ENCODE assay signal across 8 mouse cellular contexts in genomic region chr10:58371279-58371842, GRCm38 (mm10). TPM values are rescaled to one million over a fixed set of nuclear protein-coding genes. Genes with fewer than 3 reads are reported as not detected.
DNase-seq lines count a peak whose midpoint lies in the region; ATAC-seq and TF ChIP-seq lines count a peak whose summit lies in the region.

No protein-coding gene starts in this region.

- peak overlapping the region; percentile 12 for H3K4me3 ChIP-seq in cerebellum, adult 2 months (replicated peaks; ENCODE audit: insufficient read depth, low read depth, low read length)
- H3K4me3 ChIP-seq in forebrain, embryonic 16.5 days (replicated peaks; ENCODE audit: low read length) = no peak overlapping the region
- H3K4me3 ChIP-seq in limb, embryonic 12.5 days (replicated peaks) = no peak overlapping the region

- no peaks in the 10 kb centered on the region for H3K27me3 ChIP-seq in cerebellum, adult 2 months (ENCODE audit: control insufficient read depth, insufficient read depth, low read length)
- H3K27me3 ChIP-seq in forebrain, embryonic 16.5 days (replicated peaks; ENCODE audit: control insufficient read depth, insufficient read depth, low read length) = no peaks in the 10 kb centered on the region
- no peaks in the 10 kb centered on the region for H3K27me3 ChIP-seq in limb, embryonic 12.5 days

- H3K4me2 ChIP-seq in forebrain, embryonic 16.5 days (ENCODE audit: low read length) = no peak overlapping the region
- peak overlapping the region; percentile 4 for H3K4me2 ChIP-seq in limb, embryonic 12.5 days

- peaks cover 10% of the 10 kb centered on the region for H3K4me1 ChIP-seq in cerebellum, adult 2 months (ENCODE audit: control insufficient read depth, insufficient read depth, low read length)
- peaks cover 24% of the 10 kb centered on the region for H3K4me1 ChIP-seq in forebrain, embryonic 16.5 days (replicated peaks; ENCODE audit: control insufficient read depth, insufficient read depth, low read length)
- H3K4me1 ChIP-seq in limb, embryonic 12.5 days (replicated peaks) = peaks cover 12% of the 10 kb centered on the region

- peak in 1 of 2 experiments; percentile 26 for DNase-seq in cerebellum, adult 2 months
- no peak for DNase-seq in cerebellum, postnatal 10 days
- DNase-seq in MEL-GATA-1-ER (ENCODE audit: extremely low read depth, low read depth) = peak; percentile 75
- DNase-seq in naive thymus-derived CD4-positive, alpha-beta T cell, adult 2 months (ENCODE audit: low read depth) = peak; percentile 63
- no peak for DNase-seq in right cerebral cortex, postnatal 10 days (ENCODE audit: low spot score in 2 of 2)
- no peak for DNase-seq in right cerebral cortex, postnatal 14 days

- H3K9ac ChIP-seq in forebrain, embryonic 16.5 days (replicated peaks; ENCODE audit: low read depth, low read length) = no peak overlapping the region
- H3K9ac ChIP-seq in limb, embryonic 12.5 days (replicated peaks) = no peak overlapping the region

- no peaks in the 10 kb centered on the region for H3K36me3 ChIP-seq in forebrain, embryonic 16.5 days (ENCODE audit: control insufficient read depth, insufficient read depth)
- H3K36me3 ChIP-seq in limb, embryonic 12.5 days = no peaks in the 10 kb centered on the region

- no peaks in the 10 kb centered on the region for H3K9me3 ChIP-seq in forebrain, embryonic 16.5 days (ENCODE audit: control insufficient read depth, low read length)
- H3K9me3 ChIP-seq in limb, embryonic 12.5 days = no peaks in the 10 kb centered on the region

- ATAC-seq in forebrain, embryonic 16.5 days = no peak
- ATAC-seq in limb, embryonic 12.5 days (ENCODE audit: insufficient number of reproducible peaks, insufficient read depth, low FRiP score, low TSS enrichment, low read depth) = no peak

- 40% methylated on average over 14 of the region's 14 CpGs for WGBS in cerebellum, adult 2 months
- 48% methylated on average over 14 of the region's 14 CpGs for WGBS in forebrain, embryonic 16.5 days
- WGBS in limb, embryonic 12.5 days = 30% methylated on average over 14 of the region's 14 CpGs

- TF ChIP-seq POLR2A in cerebellum, adult 2 months (IDR thresholded peaks at IDR 0.05; ENCODE audit: borderline replicate concordance, insufficient read depth, low read length) = no peak

- H3K27ac ChIP-seq in cerebellum, adult 2 months (ENCODE audit: insufficient read depth, low read length) = peak overlapping the region; percentile 76
- peak overlapping the region; percentile 12 for H3K27ac ChIP-seq in forebrain, embryonic 16.5 days (ENCODE audit: low read length)
- peak overlapping the region; percentile 41; the same call in 1 of the 2 replicates for H3K27ac ChIP-seq in limb, embryonic 12.5 days

- TF ChIP-seq CTCF in cerebellum, adult 2 months (IDR thresholded peaks at IDR 0.05; ENCODE audit: borderline replicate concordance, insufficient read depth, low read depth, low read length) = no peak

RNA-seq across cellular contexts. Expression of gene Lims1, which starts 48.1 kb away (rescaled TPM):
- polyA plus RNA-seq in cerebellum, adult 2 months (2012; rRNA removed) = 16.5 and 17.4 TPM in 2 replicates
- polyA plus RNA-seq in forebrain, embryonic 16.5 days (2015; fragmentation: Nextera tagmentation; extraction: Ambion mirVana) = 64.2 and 73.6 TPM in 2 replicates
- polyA plus RNA-seq in limb, embryonic 12.5 days (2016; fragmentation: Nextera tagmentation; extraction: Ambion mirVana) = 107 TPM in 2 replicates

Comparison
In these comparisons a context has a peak if more than half of its experiments do, and no peak if none do; other contexts are left out.
1. DNase-seq: peak in MEL-GATA-1-ER (single experiment) and naive thymus-derived CD4-positive, alpha-beta T cell, adult 2 months (single experiment); none in cerebellum, postnatal 10 days (0 of 2), right cerebral cortex, postnatal 10 days (0 of 2) and right cerebral cortex, postnatal 14 days (single experiment).
2. H3K27ac ChIP-seq: peak in every context shown above with its lines; median percentile 76 in cerebellum, adult 2 months; 41 in limb, embryonic 12.5 days; 12 in forebrain, embryonic 16.5 days.